Mouse (Mus musculus): Measurements from ENCODE around the gene Pttg1ip.

Pttg1ip gene

GRCm38 (mm10) chr10:77581408-77582284 lies at the start of gene Pttg1ip:
Gene Pttg1ip, plus strand, starts transcription at chr10:77581720.
- ATAC-seq (ENCODE audit: insufficient number of reproducible peaks, low FRiP score, low TSS enrichment): peak; percentile 91

GRCm38 (mm10) chr10:77532020-77532413 lies 49.5 kb upstream of the Pttg1ip start:
- ATAC-seq (ENCODE audit: insufficient number of reproducible peaks, low FRiP score, low TSS enrichment): no peak

- no peak for ATAC-seq (ENCODE audit: insufficient number of reproducible peaks, low FRiP score, low TSS enrichment)
These were observed 44.8 kb upstream of the Pttg1ip start for GRCm38 (mm10) chr10:77536727-77537126.

- no peak for ATAC-seq (ENCODE audit: insufficient number of reproducible peaks, low FRiP score, low TSS enrichment)
These were observed 44.0 kb upstream of the Pttg1ip start for GRCm38 (mm10) chr10:77537215-77538209.

GRCm38 (mm10) chr10:77539320-77539945 lies 42.1 kb upstream of the Pttg1ip start:
- no peak for ATAC-seq (ENCODE audit: insufficient number of reproducible peaks, low FRiP score, low TSS enrichment)

- no peak for ATAC-seq (ENCODE audit: insufficient number of reproducible peaks, low FRiP score, low TSS enrichment)
These were observed 40.9 kb upstream of the Pttg1ip start for GRCm38 (mm10) chr10:77540576-77541102.

- no peak for ATAC-seq (ENCODE audit: insufficient number of reproducible peaks, low FRiP score, low TSS enrichment)
These were observed 39.5 kb upstream of the Pttg1ip start for GRCm38 (mm10) chr10:77541864-77542666.

GRCm38 (mm10) chr10:77543226-77543625 lies 38.3 kb upstream of the Pttg1ip start:
- ATAC-seq (ENCODE audit: insufficient number of reproducible peaks, low FRiP score, low TSS enrichment): no peak

GRCm38 (mm10) chr10:77544916-77545315 lies 36.6 kb upstream of the Pttg1ip start:
- peak; percentile 87 for ATAC-seq (ENCODE audit: insufficient number of reproducible peaks, low FRiP score, low TSS enrichment)

GRCm38 (mm10) chr10:77548576-77548975 lies 32.9 kb upstream of the Pttg1ip start:
- ATAC-seq (ENCODE audit: insufficient number of reproducible peaks, low FRiP score, low TSS enrichment): no peak

- no peak for ATAC-seq (ENCODE audit: insufficient number of reproducible peaks, low FRiP score, low TSS enrichment)
These were observed 30.6 kb upstream of the Pttg1ip start for GRCm38 (mm10) chr10:77550874-77551273.

- no peak for ATAC-seq (ENCODE audit: insufficient number of reproducible peaks, low FRiP score, low TSS enrichment)
These were observed 29.4 kb upstream of the Pttg1ip start for GRCm38 (mm10) chr10:77552162-77552561.

- no peak for ATAC-seq (ENCODE audit: insufficient number of reproducible peaks, low FRiP score, low TSS enrichment)
These were observed 28.2 kb upstream of the Pttg1ip start for GRCm38 (mm10) chr10:77553285-77553684.

- no peak for ATAC-seq (ENCODE audit: insufficient number of reproducible peaks, low FRiP score, low TSS enrichment)
These were observed 26.6 kb upstream of the Pttg1ip start for GRCm38 (mm10) chr10:77554918-77555317.

- ATAC-seq (ENCODE audit: insufficient number of reproducible peaks, low FRiP score, low TSS enrichment): no peak
These were observed 24.9 kb upstream of the Pttg1ip start for GRCm38 (mm10) chr10:77556631-77557030.

GRCm38 (mm10) chr10:77557641-77558040 lies 23.9 kb upstream of the Pttg1ip start:
- no peak for ATAC-seq (ENCODE audit: insufficient number of reproducible peaks, low FRiP score, low TSS enrichment)

- no peak for ATAC-seq (ENCODE audit: insufficient number of reproducible peaks, low FRiP score, low TSS enrichment)
These were observed 21.4 kb upstream of the Pttg1ip start for GRCm38 (mm10) chr10:77560090-77560489.

GRCm38 (mm10) chr10:77560830-77561229 lies 20.7 kb upstream of the Pttg1ip start:
- ATAC-seq (ENCODE audit: insufficient number of reproducible peaks, low FRiP score, low TSS enrichment): no peak

GRCm38 (mm10) chr10:77561508-77561907 lies 20.0 kb upstream of the Pttg1ip start:
- ATAC-seq (ENCODE audit: insufficient number of reproducible peaks, low FRiP score, low TSS enrichment): no peak
